Mouse (Mus musculus): ENCODE results near the gene Defb33. TPM values are rescaled to one million over a fixed set of nuclear protein-coding genes. Genes with fewer than 3 reads are reported as not detected.

The Defb33 gene
- not detected for total RNA-seq (2022)

DNA sequence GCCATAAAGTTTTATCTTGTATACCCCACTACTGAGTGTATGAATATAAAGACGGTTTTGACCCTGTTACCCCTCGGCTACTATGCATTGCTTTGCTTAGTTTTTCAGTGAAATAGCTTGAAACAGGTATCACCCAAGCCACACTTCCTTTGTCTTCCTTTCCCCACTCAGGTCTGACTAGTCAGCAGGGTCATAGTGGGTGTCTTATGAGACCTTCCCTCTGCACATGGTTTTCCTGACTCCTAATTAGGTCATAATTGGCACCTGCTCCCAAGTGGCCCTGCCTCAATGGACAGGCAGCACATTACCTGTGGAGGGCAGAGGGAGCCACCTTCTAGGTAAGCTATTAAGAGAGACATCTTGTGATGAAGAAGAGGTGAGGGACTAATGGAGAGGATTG is at the start of gene Defb33:
Gene Defb33, plus strand, starts transcription at position 301 of the 400 bp plus-strand sequence.
- no peak for DNase-seq (ENCODE audit: low spot score in 2 of 2)

DNA sequence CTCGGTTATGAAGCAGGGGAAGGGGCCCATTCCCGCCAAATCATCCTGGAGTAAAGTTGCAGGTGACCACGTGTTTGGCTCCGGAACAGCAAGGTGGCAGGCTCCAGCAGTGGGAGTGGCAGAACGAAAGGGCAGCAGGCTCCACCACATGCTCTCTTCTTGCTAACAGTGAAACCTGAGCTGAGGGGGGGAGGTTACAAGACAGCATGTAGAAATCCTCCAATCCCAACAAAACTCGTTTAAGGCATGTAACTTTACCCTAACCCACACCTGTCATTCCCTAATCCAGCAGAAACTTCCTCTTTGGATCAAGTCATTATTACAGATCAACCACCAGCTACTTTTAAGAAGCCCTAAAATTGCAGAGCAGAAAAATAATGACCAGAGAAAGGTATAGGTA is 17.9 kb upstream of the Defb33 start:
- DNase-seq (ENCODE audit: low spot score in 2 of 2): no peak

DNA sequence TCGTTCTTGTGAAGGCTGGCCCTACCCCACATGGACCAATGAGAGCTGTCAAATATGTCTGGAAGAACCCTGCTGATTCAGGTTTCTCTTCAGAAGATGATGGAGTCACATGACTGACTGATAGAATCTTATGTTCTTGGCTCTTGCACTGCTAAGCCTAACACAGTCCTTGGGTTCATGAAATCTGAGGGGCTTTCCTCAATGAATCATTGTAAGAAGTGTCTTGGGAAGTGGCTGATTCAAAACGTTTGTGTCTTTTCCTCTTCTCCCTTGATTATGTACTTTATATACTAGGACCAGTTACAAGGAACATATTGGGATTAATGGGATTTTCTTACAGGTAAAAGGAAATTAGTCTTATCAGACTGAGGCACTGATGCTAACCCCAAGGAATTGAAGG is 10.1 kb downstream of the Defb33 start, which contains the start of gene Gm15056:
Gene Gm15056, minus strand, starts transcription at position 101 of the 400 bp plus-strand sequence.
- no peak for DNase-seq (ENCODE audit: low spot score in 2 of 2)

DNA sequence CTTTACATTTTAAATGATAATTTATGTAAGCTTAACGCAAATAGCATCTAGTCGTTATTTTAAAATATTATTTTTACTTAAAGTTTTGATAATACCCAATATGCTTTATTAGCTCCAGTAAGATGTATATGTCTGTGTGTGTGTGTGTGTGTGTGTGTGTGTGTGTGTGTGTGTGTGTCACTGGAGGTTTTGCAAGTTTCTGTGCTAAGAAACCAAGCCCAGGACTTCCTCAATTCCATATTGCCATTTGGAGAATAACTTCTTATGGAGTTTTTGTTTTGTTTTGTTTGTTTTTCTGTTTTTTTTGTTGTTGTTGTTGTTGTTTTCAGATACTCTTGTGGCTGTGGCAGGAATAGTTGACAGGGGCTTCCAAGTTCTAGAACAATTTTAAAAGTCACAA is 14.7 kb downstream of the Defb33 start:
- DNase-seq (ENCODE audit: low spot score in 2 of 2): no peak

DNA sequence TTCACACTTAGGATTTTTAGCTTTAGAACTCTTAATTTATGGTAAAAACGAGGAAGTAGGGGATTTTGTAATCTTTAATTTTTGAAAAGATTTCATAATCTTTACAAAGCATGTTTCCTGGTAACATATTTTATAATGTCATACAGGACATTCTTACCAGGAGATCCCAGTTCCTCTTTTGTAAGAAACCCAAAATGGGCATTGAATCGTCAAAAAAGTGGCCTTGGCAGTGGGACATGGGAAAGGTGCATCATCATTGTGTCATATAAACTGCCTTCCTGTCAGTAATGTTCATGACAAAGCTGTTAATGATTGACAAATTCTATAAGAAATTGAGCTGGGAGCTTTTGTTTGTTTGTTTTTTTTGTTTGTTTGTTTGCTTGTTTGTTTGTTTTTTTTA is 15.8 kb downstream of the Defb33 start:
- DNase-seq (ENCODE audit: low spot score in 2 of 2): no peak

DNA sequence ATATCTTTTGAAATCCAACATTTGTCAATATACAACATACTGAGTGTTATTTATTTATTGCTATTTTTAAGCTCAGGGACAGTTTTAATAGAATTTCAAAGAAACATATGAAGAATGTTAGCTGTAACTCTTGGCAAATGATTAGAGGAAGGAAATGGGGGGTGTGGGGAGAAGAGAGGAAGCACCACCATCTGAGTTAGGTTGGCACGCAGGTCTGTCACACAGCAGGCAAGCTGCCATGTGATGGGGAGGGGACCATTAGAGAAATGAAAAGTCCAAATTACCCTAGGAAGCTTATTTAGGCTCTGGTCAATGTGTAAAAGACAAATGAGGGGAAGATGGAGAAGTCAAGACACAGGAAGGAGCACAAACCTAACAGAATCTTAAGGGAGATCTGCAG is 19.8 kb downstream of the Defb33 start:
- DNase-seq (ENCODE audit: low spot score in 2 of 2): no peak

DNA sequence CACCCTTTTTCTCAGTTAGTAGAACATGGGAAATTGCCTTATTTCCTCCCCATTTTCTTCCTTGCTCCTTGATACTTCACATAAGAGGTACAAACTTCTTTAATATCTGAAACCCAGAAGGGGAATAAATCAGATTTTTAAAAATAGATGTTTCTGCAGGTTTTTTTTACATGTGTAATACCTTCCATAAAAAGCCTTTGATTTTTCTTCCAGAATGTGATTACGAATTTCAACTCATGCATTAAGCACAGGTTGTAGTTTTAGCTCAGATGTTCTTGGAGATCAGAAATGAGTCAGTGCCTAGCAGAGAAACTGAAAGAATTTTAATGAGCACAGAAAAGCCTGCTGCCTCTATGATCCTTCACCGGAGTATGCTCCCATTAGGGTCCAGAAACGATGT is 29.5 kb downstream of the Defb33 start, which contains the start of gene Gm6040:
Gene Gm6040, minus strand, starts transcription at position 101 of the 400 bp plus-strand sequence.
- no peak for DNase-seq (ENCODE audit: low spot score in 2 of 2)

DNA sequence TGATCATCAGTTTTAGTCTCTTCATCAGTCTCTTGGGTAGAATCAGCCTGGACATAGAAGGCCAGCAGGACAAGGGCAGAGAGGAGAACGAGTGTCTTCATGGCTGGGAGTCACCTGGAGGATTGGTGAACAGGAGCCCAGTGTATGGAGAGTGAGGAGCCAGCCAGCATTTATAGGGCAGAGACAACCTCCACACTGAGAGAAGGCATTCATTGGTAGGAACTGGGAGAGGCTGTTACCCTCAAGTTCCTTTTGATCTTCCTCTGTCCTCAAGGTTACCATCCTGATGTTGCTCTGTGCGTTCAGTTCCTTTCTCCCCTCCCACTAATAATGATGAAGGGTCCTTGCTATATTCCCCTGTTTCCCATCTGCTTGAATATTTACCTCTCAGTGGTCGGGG is 52.1 kb downstream of the Defb33 start, which contains the start of gene AY761185:
Gene AY761185, minus strand, starts transcription at position 101 of the 400 bp plus-strand sequence.
- DNase-seq (ENCODE audit: low spot score in 2 of 2): no peak

Other genes with a start within 250 kb of the Defb33 start
- gene Gm15056, start 10.0 kb downstream of the Defb33 start, total RNA-seq (2022): not detected
- gene Gm6040, start 29.4 kb downstream of the Defb33 start, total RNA-seq (2022): not detected
- gene AY761185, start 52.0 kb downstream of the Defb33 start, total RNA-seq (2022): not detected
- not detected for gene Defa21, start 132.9 kb downstream of the Defb33 start, total RNA-seq (2022)
- gene Defa23, start 162.4 kb downstream of the Defb33 start, total RNA-seq (2022): not detected
- gene Defa35, start 172.4 kb downstream of the Defb33 start, total RNA-seq (2022): not detected
- gene Defa25, start 191.8 kb downstream of the Defb33 start, total RNA-seq (2022): not detected
- gene Gm14851, start 203.4 kb downstream of the Defb33 start, total RNA-seq (2022): not detected
- not detected for gene Defa30, start 242.0 kb downstream of the Defb33 start, total RNA-seq (2022)